Mouse (Mus musculus): ENCODE measurements at regions not wholly inside any gene's neighbourhood (a gene's known extent, or its start where the extent isn't known, plus 50 kb on each side); places are given as distances from the start of the nearest gene placed in this dataset.

- Histone ChIP-seq H3K4me1 (ENCODE audit: control insufficient read depth, insufficient read depth, low read length) (no peaks in the 10 kb centered on the region), H3K9me3 (ENCODE audit: control insufficient read depth, low read depth, low read length) (no peaks in the 10 kb centered on the region), H3K4me2 (replicated peaks; ENCODE audit: low read depth, low read length) (no peak overlapping the region), H3K4me3 (ENCODE audit: low read depth, low read length) (no peak overlapping the region), H3K27ac (ENCODE audit: low read length) (no peak overlapping the region), H3K36me3 (ENCODE audit: control insufficient read depth, insufficient read depth, low read length) (no peaks in the 10 kb centered on the region), H3K9ac (replicated peaks; ENCODE audit: low read depth, low read length) (no peak overlapping the region), H3K27me3 (ENCODE audit: control insufficient read depth, insufficient read depth, low read length) (no peaks in the 10 kb centered on the region)
- WGBS: 84% methylated on average over 2 of the region's 2 CpGs
- ATAC-seq (ENCODE audit: insufficient number of reproducible peaks, insufficient read depth, low FRiP score, low read depth): no peak
These were observed 331.1 kb upstream of the Grin3a start for GRCm38 (mm10) chr4:50176656-50177055.

- WGBS: 78% methylated on average over 2 of the region's 2 CpGs
- Histone ChIP-seq H3K9me3 (ENCODE audit: control insufficient read depth, low read depth, low read length) (no peaks in the 10 kb centered on the region), H3K36me3 (ENCODE audit: control insufficient read depth, insufficient read depth, low read length) (no peaks in the 10 kb centered on the region), H3K27ac (ENCODE audit: low read length) (no peak overlapping the region), H3K4me3 (ENCODE audit: low read depth, low read length) (no peak overlapping the region), H3K27me3 (ENCODE audit: control insufficient read depth, insufficient read depth, low read length) (no peaks in the 10 kb centered on the region), H3K9ac (replicated peaks; ENCODE audit: low read depth, low read length) (no peak overlapping the region), H3K4me1 (ENCODE audit: control insufficient read depth, insufficient read depth, low read length) (no peaks in the 10 kb centered on the region), H3K4me2 (replicated peaks; ENCODE audit: low read depth, low read length) (no peak overlapping the region)
- ATAC-seq (ENCODE audit: insufficient number of reproducible peaks, insufficient read depth, low FRiP score, low read depth): no peak
These were observed 315.3 kb upstream of the Grin3a start for GRCm38 (mm10) chr4:50160893-50161292.

- Histone ChIP-seq H3K4me1 (ENCODE audit: control insufficient read depth, insufficient read depth, low read length) (no peaks in the 10 kb centered on the region), H3K4me2 (replicated peaks; ENCODE audit: low read depth, low read length) (no peak overlapping the region), H3K9me3 (ENCODE audit: control insufficient read depth, low read depth, low read length) (no peaks in the 10 kb centered on the region), H3K9ac (replicated peaks; ENCODE audit: low read depth, low read length) (no peak overlapping the region), H3K36me3 (ENCODE audit: control insufficient read depth, insufficient read depth, low read length) (no peaks in the 10 kb centered on the region), H3K27me3 (ENCODE audit: control insufficient read depth, insufficient read depth, low read length) (no peaks in the 10 kb centered on the region), H3K4me3 (ENCODE audit: low read depth, low read length) (no peak overlapping the region), H3K27ac (ENCODE audit: low read length) (no peak overlapping the region)
- no peak for ATAC-seq (ENCODE audit: insufficient number of reproducible peaks, insufficient read depth, low FRiP score, low read depth)
These were observed 300.4 kb upstream of the Grin3a start for GRCm38 (mm10) chr4:50145926-50146325.

GRCm38 (mm10) chr4:50130262-50130661, 284.7 kb upstream of the Grin3a start:
- no peaks in the 10 kb centered on the region for H3K9me3 ChIP-seq (ENCODE audit: control insufficient read depth, low read depth, low read length)
- no peak overlapping the region for H3K27ac ChIP-seq (ENCODE audit: low read length)
- no peak overlapping the region for H3K4me2 ChIP-seq (replicated peaks; ENCODE audit: low read depth, low read length)
- no peaks in the 10 kb centered on the region for H3K36me3 ChIP-seq (ENCODE audit: control insufficient read depth, insufficient read depth, low read length)
- H3K4me1 ChIP-seq (ENCODE audit: control insufficient read depth, insufficient read depth, low read length): no peaks in the 10 kb centered on the region
- no peak for ATAC-seq (ENCODE audit: insufficient number of reproducible peaks, insufficient read depth, low FRiP score, low read depth)
- H3K27me3 ChIP-seq (ENCODE audit: control insufficient read depth, insufficient read depth, low read length): no peaks in the 10 kb centered on the region
- H3K9ac ChIP-seq (replicated peaks; ENCODE audit: low read depth, low read length): no peak overlapping the region
- WGBS: 41% methylated on average over 1 of the region's 1 CpGs
- no peak overlapping the region for H3K4me3 ChIP-seq (ENCODE audit: low read depth, low read length)

- Histone ChIP-seq H3K27ac (ENCODE audit: low read length) (no peak overlapping the region), H3K4me3 (ENCODE audit: low read depth, low read length) (no peak overlapping the region), H3K36me3 (ENCODE audit: control insufficient read depth, insufficient read depth, low read length) (no peaks in the 10 kb centered on the region), H3K9me3 (ENCODE audit: control insufficient read depth, low read depth, low read length) (no peaks in the 10 kb centered on the region), H3K4me2 (replicated peaks; ENCODE audit: low read depth, low read length) (no peak overlapping the region), H3K27me3 (ENCODE audit: control insufficient read depth, insufficient read depth, low read length) (no peaks in the 10 kb centered on the region), H3K4me1 (ENCODE audit: control insufficient read depth, insufficient read depth, low read length) (no peaks in the 10 kb centered on the region), H3K9ac (replicated peaks; ENCODE audit: low read depth, low read length) (no peak overlapping the region)
- ATAC-seq (ENCODE audit: insufficient number of reproducible peaks, insufficient read depth, low FRiP score, low read depth): no peak
- WGBS: 45% methylated on average over 1 of the region's 1 CpGs
These were observed 261.0 kb upstream of the Grin3a start for GRCm38 (mm10) chr4:50106557-50106956.

GRCm38 (mm10) chr4:50087860-50088259, 242.3 kb upstream of the Grin3a start:
- Histone ChIP-seq H3K9me3 (ENCODE audit: control insufficient read depth, low read depth, low read length) (no peaks in the 10 kb centered on the region), H3K27me3 (ENCODE audit: control insufficient read depth, insufficient read depth, low read length) (no peaks in the 10 kb centered on the region), H3K9ac (replicated peaks; ENCODE audit: low read depth, low read length) (no peak overlapping the region), H3K27ac (ENCODE audit: low read length) (no peak overlapping the region), H3K4me1 (ENCODE audit: control insufficient read depth, insufficient read depth, low read length) (no peaks in the 10 kb centered on the region), H3K4me2 (replicated peaks; ENCODE audit: low read depth, low read length) (no peak overlapping the region), H3K4me3 (ENCODE audit: low read depth, low read length) (no peak overlapping the region), H3K36me3 (ENCODE audit: control insufficient read depth, insufficient read depth, low read length) (no peaks in the 10 kb centered on the region)
- ATAC-seq (ENCODE audit: insufficient number of reproducible peaks, insufficient read depth, low FRiP score, low read depth): no peak

GRCm38 (mm10) chr4:50086676-50087075, 241.1 kb upstream of the Grin3a start:
- no peaks in the 10 kb centered on the region for H3K4me1 ChIP-seq (ENCODE audit: control insufficient read depth, insufficient read depth, low read length)
- no peaks in the 10 kb centered on the region for H3K27me3 ChIP-seq (ENCODE audit: control insufficient read depth, insufficient read depth, low read length)
- no peak overlapping the region for H3K27ac ChIP-seq (ENCODE audit: low read length)
- H3K4me3 ChIP-seq (ENCODE audit: low read depth, low read length): no peak overlapping the region
- ATAC-seq (ENCODE audit: insufficient number of reproducible peaks, insufficient read depth, low FRiP score, low read depth): no peak
- no peaks in the 10 kb centered on the region for H3K9me3 ChIP-seq (ENCODE audit: control insufficient read depth, low read depth, low read length)
- no peaks in the 10 kb centered on the region for H3K36me3 ChIP-seq (ENCODE audit: control insufficient read depth, insufficient read depth, low read length)
- no peak overlapping the region for H3K9ac ChIP-seq (replicated peaks; ENCODE audit: low read depth, low read length)
- 74% methylated on average over 2 of the region's 2 CpGs for WGBS
- H3K4me2 ChIP-seq (replicated peaks; ENCODE audit: low read depth, low read length): no peak overlapping the region

- WGBS: 54% methylated on average over 2 of the region's 2 CpGs
- H3K4me3 ChIP-seq (ENCODE audit: low read depth, low read length): no peak overlapping the region
- no peak overlapping the region for H3K9ac ChIP-seq (replicated peaks; ENCODE audit: low read depth, low read length)
- ATAC-seq (ENCODE audit: insufficient number of reproducible peaks, insufficient read depth, low FRiP score, low read depth): no peak
- no peaks in the 10 kb centered on the region for H3K9me3 ChIP-seq (ENCODE audit: control insufficient read depth, low read depth, low read length)
- no peak overlapping the region for H3K4me2 ChIP-seq (replicated peaks; ENCODE audit: low read depth, low read length)
- no peaks in the 10 kb centered on the region for H3K36me3 ChIP-seq (ENCODE audit: control insufficient read depth, insufficient read depth, low read length)
- H3K4me1 ChIP-seq (ENCODE audit: control insufficient read depth, insufficient read depth, low read length): no peaks in the 10 kb centered on the region
- no peaks in the 10 kb centered on the region for H3K27me3 ChIP-seq (ENCODE audit: control insufficient read depth, insufficient read depth, low read length)
- H3K27ac ChIP-seq (ENCODE audit: low read length): no peak overlapping the region
These were observed 210.0 kb upstream of the Grin3a start for GRCm38 (mm10) chr4:50055519-50055918.

- ATAC-seq (ENCODE audit: insufficient number of reproducible peaks, insufficient read depth, low FRiP score, low read depth): no peak
- Histone ChIP-seq H3K27ac (ENCODE audit: low read length) (no peak overlapping the region), H3K4me2 (replicated peaks; ENCODE audit: low read depth, low read length) (no peak overlapping the region), H3K4me1 (ENCODE audit: control insufficient read depth, insufficient read depth, low read length) (no peaks in the 10 kb centered on the region), H3K4me3 (ENCODE audit: low read depth, low read length) (no peak overlapping the region), H3K27me3 (ENCODE audit: control insufficient read depth, insufficient read depth, low read length) (no peaks in the 10 kb centered on the region), H3K9ac (replicated peaks; ENCODE audit: low read depth, low read length) (no peak overlapping the region), H3K36me3 (ENCODE audit: control insufficient read depth, insufficient read depth, low read length) (no peaks in the 10 kb centered on the region), H3K9me3 (ENCODE audit: control insufficient read depth, low read depth, low read length) (no peaks in the 10 kb centered on the region)
These were observed 195.9 kb upstream of the Grin3a start for GRCm38 (mm10) chr4:50041476-50041875.

All from stomach, embryonic 14.5 days (tissue).